Mouse (Mus musculus): ENCODE results near the gene Gad2.

GRCm38 (mm10) chr2:22634766-22635165 lies 12.8 kb downstream of the Gad2 start:
- TF ChIP-seq CTCF (IDR thresholded peaks at IDR 0.05; ENCODE audit: extremely low read depth, insufficient read depth, insufficient read length, insufficient replicate concordance) (peak; percentile 32; the same call in 1 of the 2 replicates), POLR2A (IDR thresholded peaks at IDR 0.05; ENCODE audit: low read depth, low read length) (no peak)
